Mouse (Mus musculus): Measurements from ENCODE around the gene Tle6. TPM values are rescaled to one million over a fixed set of nuclear protein-coding genes. Genes with fewer than 3 reads are reported as not detected.
"Not testable (repeated sequence)": the region's sequence is repeated elsewhere in the genome, so short reads cannot be mapped to it uniquely, and the experiment has no call there.

Gene Tle6
- polyA plus RNA-seq (2014; fragmentation: Nextera tagmentation; extraction: Ambion mirVana): 3.2 and 3.5 TPM in 2 replicates

- no peak within 1 kb of the TSS for H3K9ac ChIP-seq (replicated peaks; ENCODE audit: low read length)
- no peaks in the 10 kb centered on the region for H3K9me3 ChIP-seq (ENCODE audit: control insufficient read depth, low read length)
- 0 out of 2 replicates have a peak within 1 kb of the TSS, but pooled peaks have one; percentile 8 for H3K4me3 ChIP-seq (replicated peaks; ENCODE audit: low read depth, low read length)
- H3K27ac ChIP-seq (replicated peaks; ENCODE audit: low read depth, low read length): no peak within 1 kb of the TSS
- peaks cover 39% of the 10 kb centered on the region for H3K4me1 ChIP-seq (ENCODE audit: control insufficient read depth, insufficient read depth, low read length)
- peak within 1 kb of the TSS; percentile 54 for H3K4me2 ChIP-seq (ENCODE audit: low read length)
- DNase-seq: peak; percentile 99
- H3K27me3 ChIP-seq (ENCODE audit: control insufficient read depth, insufficient read depth, low read length): peaks cover 10% of the 10 kb centered on the region; the same call in 1 of the 2 replicates
- H3K36me3 ChIP-seq (ENCODE audit: control insufficient read depth, insufficient read depth, low read length): no peaks in the 10 kb centered on the region
- under 1% methylated on average over 28 of the region's 28 CpGs for WGBS
- ATAC-seq (ENCODE audit: low FRiP score, low TSS enrichment): peak; percentile 82
Observed at GRCm38 (mm10) chr10:81600738-81601203, at the start of gene Tle6. Tle6 (minus strand) TSS chr10:81601073.

DNA sequence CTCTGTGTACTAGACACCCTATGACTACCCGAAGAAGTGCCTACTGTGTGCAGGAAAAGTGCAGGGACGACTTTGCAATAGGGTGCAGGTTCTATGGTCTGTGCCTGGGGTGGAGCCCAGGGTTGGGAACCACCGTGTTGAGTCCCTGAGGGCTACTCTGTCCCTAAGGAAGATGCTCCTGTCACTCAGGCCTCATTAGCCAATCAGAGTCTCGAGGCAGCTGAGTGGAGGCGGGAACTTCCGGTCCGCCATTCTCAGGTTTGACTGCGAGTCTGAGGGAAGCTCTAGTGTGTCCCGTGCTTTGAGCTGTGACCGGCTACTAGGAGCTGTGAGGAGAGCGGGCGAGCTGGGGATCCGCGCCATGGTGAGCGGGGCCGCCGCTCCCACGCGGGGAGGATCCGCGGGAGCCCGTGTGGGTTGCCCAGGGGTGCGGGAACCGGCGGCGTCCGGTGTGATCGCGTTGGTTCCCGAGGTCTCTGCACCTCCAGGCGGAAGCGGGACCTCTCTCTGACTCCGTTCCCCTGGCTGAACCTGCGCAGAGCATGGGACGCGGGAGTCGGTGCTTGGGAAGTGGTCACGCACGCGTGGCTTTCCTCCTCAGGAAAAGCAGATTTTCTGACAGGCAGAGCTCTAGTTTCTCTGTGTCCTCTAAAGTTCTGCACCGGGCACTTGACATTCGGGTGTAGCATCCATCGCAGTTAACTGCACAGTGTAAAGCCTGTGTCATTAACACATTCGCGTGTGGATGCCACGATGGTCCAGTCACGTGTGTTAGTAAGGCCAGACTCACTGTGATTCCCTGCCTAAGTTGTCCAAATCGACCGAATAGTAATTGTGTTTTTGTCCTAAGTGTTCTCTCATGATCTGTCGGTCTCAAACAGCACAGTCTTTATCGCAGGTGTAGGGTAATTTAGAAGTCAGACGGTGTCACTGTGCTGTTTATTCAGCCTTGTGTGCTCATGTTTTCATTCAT lies 48.2 kb upstream of the Tle6 start, which contains the start of gene Gm10778:
Gene Gm10778 (plus strand): TSS at position 257 of the 973 bp plus-strand sequence.
- ATAC-seq (ENCODE audit: low FRiP score, low TSS enrichment) (peak; percentile 95), DNase-seq (peak; percentile 95)
- H3K4me2 ChIP-seq (ENCODE audit: low read length): peak within 1 kb of the TSS; percentile 59
- 3% methylated on average over 34 of the region's 52 CpGs for WGBS
- peak within 1 kb of the TSS; percentile 47 for H3K4me3 ChIP-seq (replicated peaks; ENCODE audit: low read depth, low read length)
- not testable (repeated sequence) for H3K4me1 ChIP-seq (ENCODE audit: control insufficient read depth, insufficient read depth, low read length); H3K36me3 ChIP-seq (ENCODE audit: control insufficient read depth, insufficient read depth, low read length); H3K27me3 ChIP-seq (ENCODE audit: control insufficient read depth, insufficient read depth, low read length)
- peak within 1 kb of the TSS; percentile 49; the same call in 1 of the 2 replicates for H3K9ac ChIP-seq (replicated peaks; ENCODE audit: low read length)
- H3K9me3 ChIP-seq (ENCODE audit: control insufficient read depth, low read length): peaks cover 11% of the 10 kb centered on the region
- peak within 1 kb of the TSS; percentile 83 for H3K27ac ChIP-seq (replicated peaks; ENCODE audit: low read depth, low read length)

GRCm38 (mm10) chr10:81646015-81646555 lies 45.2 kb upstream of the Tle6 start:
- Histone ChIP-seq H3K4me3 (replicated peaks; ENCODE audit: low read depth, low read length) (no peak overlapping the region), H3K27ac (replicated peaks; ENCODE audit: low read depth, low read length) (no peak overlapping the region), H3K36me3 (ENCODE audit: control insufficient read depth, insufficient read depth, low read length) (no peaks in the 10 kb centered on the region), H3K9ac (replicated peaks; ENCODE audit: low read length) (no peak overlapping the region), H3K27me3 (ENCODE audit: control insufficient read depth, insufficient read depth, low read length) (no peaks in the 10 kb centered on the region), H3K9me3 (ENCODE audit: control insufficient read depth, low read length) (peaks cover 3% of the 10 kb centered on the region; the same call in 1 of the 2 replicates), H3K4me1 (ENCODE audit: control insufficient read depth, insufficient read depth, low read length) (peaks cover 25% of the 10 kb centered on the region), H3K4me2 (ENCODE audit: low read length) (no peak overlapping the region)
- WGBS: 86% methylated on average over 7 of the region's 7 CpGs
- no peak for ATAC-seq (ENCODE audit: low FRiP score, low TSS enrichment)
- DNase-seq: no peak

DNA sequence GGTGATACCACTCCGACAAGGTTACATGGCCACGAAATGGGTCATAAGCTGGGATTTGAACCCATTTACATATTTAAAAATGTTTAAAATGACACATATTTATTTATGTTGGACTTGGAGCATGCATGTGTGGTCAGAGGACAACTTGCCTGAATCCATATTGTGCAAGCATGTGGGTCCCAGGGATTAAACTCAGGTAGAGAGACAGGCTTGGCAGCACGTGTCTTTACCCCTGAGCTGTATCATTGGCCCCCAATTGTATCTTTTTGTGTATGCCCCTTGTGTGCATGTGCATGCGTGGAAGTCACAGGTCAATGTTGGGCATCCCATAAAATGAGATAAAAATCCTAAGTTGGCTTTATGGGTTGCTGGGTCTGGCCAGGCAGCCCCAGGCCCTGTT lies 44.5 kb upstream of the Tle6 start:
- Histone ChIP-seq H3K4me1 (ENCODE audit: control insufficient read depth, insufficient read depth, low read length) (peaks cover 27% of the 10 kb centered on the region), H3K36me3 (ENCODE audit: control insufficient read depth, insufficient read depth, low read length) (no peaks in the 10 kb centered on the region), H3K27ac (replicated peaks; ENCODE audit: low read depth, low read length) (no peak overlapping the region), H3K9me3 (ENCODE audit: control insufficient read depth, low read length) (no peaks in the 10 kb centered on the region), H3K27me3 (ENCODE audit: control insufficient read depth, insufficient read depth, low read length) (no peaks in the 10 kb centered on the region), H3K4me2 (ENCODE audit: low read length) (no peak overlapping the region), H3K4me3 (replicated peaks; ENCODE audit: low read depth, low read length) (no peak overlapping the region), H3K9ac (replicated peaks; ENCODE audit: low read length) (no peak overlapping the region)
- ATAC-seq (ENCODE audit: low FRiP score, low TSS enrichment) (no peak), DNase-seq (no peak)
- 91% methylated on average over 4 of the region's 4 CpGs for WGBS

DNA sequence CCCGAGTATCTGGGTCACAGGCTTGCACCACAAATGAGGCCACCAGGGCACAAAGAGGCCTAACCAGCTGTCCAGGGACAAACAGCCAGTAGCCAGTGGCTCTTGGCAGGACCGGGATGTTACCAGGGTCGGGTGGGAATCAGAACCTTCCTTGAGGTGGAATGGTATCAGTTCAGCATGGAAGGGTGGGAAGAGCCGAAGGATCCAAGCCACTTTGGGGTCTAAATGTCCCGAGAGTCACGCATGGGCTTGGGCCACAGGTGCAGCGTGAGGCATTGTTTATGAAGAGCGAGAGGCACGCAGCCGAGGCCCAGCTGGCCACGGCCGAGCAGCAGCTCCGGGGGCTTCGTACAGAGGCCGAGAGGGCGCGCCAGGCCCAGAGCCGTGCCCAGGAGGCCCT lies 43.8 kb upstream of the Tle6 start:
- DNase-seq (no peak), ATAC-seq (ENCODE audit: low FRiP score, low TSS enrichment) (no peak)
- Histone ChIP-seq H3K27ac (replicated peaks; ENCODE audit: low read depth, low read length) (no peak overlapping the region), H3K36me3 (ENCODE audit: control insufficient read depth, insufficient read depth, low read length) (no peaks in the 10 kb centered on the region), H3K27me3 (ENCODE audit: control insufficient read depth, insufficient read depth, low read length) (no peaks in the 10 kb centered on the region), H3K4me2 (ENCODE audit: low read length) (no peak overlapping the region), H3K9ac (replicated peaks; ENCODE audit: low read length) (no peak overlapping the region), H3K9me3 (ENCODE audit: control insufficient read depth, low read length) (no peaks in the 10 kb centered on the region), H3K4me3 (replicated peaks; ENCODE audit: low read depth, low read length) (no peak overlapping the region), H3K4me1 (ENCODE audit: control insufficient read depth, insufficient read depth, low read length) (peaks cover 22% of the 10 kb centered on the region)
- 93% methylated on average over 18 of the region's 18 CpGs for WGBS

DNA sequence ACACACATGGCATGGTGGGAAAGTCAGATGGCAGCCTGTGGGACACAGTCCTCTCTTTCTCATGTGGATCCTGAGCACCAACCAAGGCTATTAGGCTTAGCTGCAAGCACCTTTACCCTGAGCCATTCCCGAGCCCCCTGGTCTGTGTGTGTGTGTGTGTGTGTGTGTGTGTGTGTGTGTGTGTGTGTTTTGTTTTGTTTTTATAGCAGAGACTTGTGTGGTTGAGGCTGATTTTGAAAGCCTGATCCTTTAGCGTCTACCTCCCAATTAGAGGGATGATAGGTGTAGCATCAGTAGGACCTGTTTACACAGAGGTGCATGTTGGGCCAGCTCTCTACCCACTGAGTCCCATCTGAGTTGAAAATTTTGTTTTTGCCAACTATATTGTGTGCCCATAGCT lies 43.3 kb upstream of the Tle6 start:
- H3K27me3 ChIP-seq (ENCODE audit: control insufficient read depth, insufficient read depth, low read length): no peaks in the 10 kb centered on the region
- peak overlapping the region; percentile 95; the same call in 1 of the 2 replicates for H3K9ac ChIP-seq (replicated peaks; ENCODE audit: low read length)
- no peaks in the 10 kb centered on the region for H3K9me3 ChIP-seq (ENCODE audit: control insufficient read depth, low read length)
- DNase-seq: no peak
- peak overlapping the region; percentile 70 for H3K4me3 ChIP-seq (replicated peaks; ENCODE audit: low read depth, low read length)
- ATAC-seq (ENCODE audit: low FRiP score, low TSS enrichment): 0 out of 2 replicates have a peak, but pooled peaks have one; percentile 9
- H3K4me2 ChIP-seq (ENCODE audit: low read length): peak overlapping the region; percentile 96
- no peaks in the 10 kb centered on the region for H3K36me3 ChIP-seq (ENCODE audit: control insufficient read depth, insufficient read depth, low read length)
- 54% methylated on average over 2 of the region's 2 CpGs for WGBS
- H3K27ac ChIP-seq (replicated peaks; ENCODE audit: low read depth, low read length): peak overlapping the region; percentile 96
- H3K4me1 ChIP-seq (ENCODE audit: control insufficient read depth, insufficient read depth, low read length): peaks cover 22% of the 10 kb centered on the region

GRCm38 (mm10) chr10:81643449-81644055 lies 42.7 kb upstream of the Tle6 start:
- peak overlapping the region; percentile 95 for H3K9ac ChIP-seq (replicated peaks; ENCODE audit: low read length)
- no peaks in the 10 kb centered on the region for H3K9me3 ChIP-seq (ENCODE audit: control insufficient read depth, low read length)
- peak overlapping the region; percentile 96 for H3K4me2 ChIP-seq (ENCODE audit: low read length)
- under 1% methylated on average over 75 of the region's 75 CpGs for WGBS
- H3K4me1 ChIP-seq (ENCODE audit: control insufficient read depth, insufficient read depth, low read length): peaks cover 22% of the 10 kb centered on the region
- peak; percentile 98 for DNase-seq
- ATAC-seq (ENCODE audit: low FRiP score, low TSS enrichment): peak; percentile 88
- H3K4me3 ChIP-seq (replicated peaks; ENCODE audit: low read depth, low read length): peak overlapping the region; percentile 70
- H3K27ac ChIP-seq (replicated peaks; ENCODE audit: low read depth, low read length): peak overlapping the region; percentile 96
- no peaks in the 10 kb centered on the region for H3K27me3 ChIP-seq (ENCODE audit: control insufficient read depth, insufficient read depth, low read length)
- H3K36me3 ChIP-seq (ENCODE audit: control insufficient read depth, insufficient read depth, low read length): no peaks in the 10 kb centered on the region

GRCm38 (mm10) chr10:81642648-81643448 lies 42.0 kb upstream of the Tle6 start:
- ATAC-seq (ENCODE audit: low FRiP score, low TSS enrichment): no peak; the same call in none of the 2 replicates
- DNase-seq: no peak
- 23% methylated on average over 24 of the region's 24 CpGs for WGBS
- H3K9me3 ChIP-seq (ENCODE audit: control insufficient read depth, low read length): no peaks in the 10 kb centered on the region
- H3K36me3 ChIP-seq (ENCODE audit: control insufficient read depth, insufficient read depth, low read length): no peaks in the 10 kb centered on the region
- peaks cover 22% of the 10 kb centered on the region for H3K4me1 ChIP-seq (ENCODE audit: control insufficient read depth, insufficient read depth, low read length)
- peak overlapping the region; percentile 95 for H3K9ac ChIP-seq (replicated peaks; ENCODE audit: low read length)
- peak overlapping the region; percentile 96 for H3K27ac ChIP-seq (replicated peaks; ENCODE audit: low read depth, low read length)
- H3K4me3 ChIP-seq (replicated peaks; ENCODE audit: low read depth, low read length): peak overlapping the region; percentile 70
- H3K27me3 ChIP-seq (ENCODE audit: control insufficient read depth, insufficient read depth, low read length): no peaks in the 10 kb centered on the region
- H3K4me2 ChIP-seq (ENCODE audit: low read length): peak overlapping the region; percentile 96

All from midbrain, embryonic 14.5 days (tissue).